Mouse (Mus musculus) myocyte (in vitro differentiated cells): ENCODE measurements around the gene Cirbp.

Experiments
- CEBPB ChIP-seq: IDR thresholded peaks from 2 replicates; pipeline ENCODE4 v1.6.1; 2011; ENCODE audit warnings: mild to moderate bottlenecking, moderate library complexity; ENCODE audit not compliant: poor library complexity, insufficient read depth, severe bottlenecking
- E2F4 ChIP-seq: IDR thresholded peaks from one replicate; pipeline ENCODE4 v1.6.1; 2011; ENCODE audit warnings: mild to moderate bottlenecking, control low read depth, moderate library complexity; ENCODE audit not compliant: insufficient read depth
- MAX ChIP-seq: IDR thresholded peaks from one replicate; pipeline ENCODE4 v1.6.1; 2011; ENCODE audit warnings: low read depth, mild to moderate bottlenecking, control low read depth
- MYOD1 ChIP-seq, 3 experiments: IDR thresholded peaks; one replicate each; pipeline ENCODE4 v1.6.1; 2011; ENCODE audit warnings: control low read depth in 2 of 3, low read depth in 2 of 3, mild to moderate bottlenecking in 2 of 3, moderate library complexity in 1 of 3; ENCODE audit not compliant: insufficient read length in 2 of 3, control insufficient read depth in 1 of 3
- POLR2A ChIP-seq: IDR thresholded peaks from one replicate; pipeline ENCODE4 v1.6.1; 2011; ENCODE audit warnings: low read depth, mild to moderate bottlenecking, control low read depth, moderate library complexity; ENCODE audit not compliant: insufficient read length
- POLR2AphosphoS2 ChIP-seq: IDR thresholded peaks from one replicate; pipeline ENCODE4 v1.6.1; 2011; ENCODE audit warnings: low read depth, control low read depth; ENCODE audit not compliant: insufficient read length
- TCF12 ChIP-seq: IDR thresholded peaks from one replicate; pipeline ENCODE4 v1.6.1; 2011; ENCODE audit warnings: mild to moderate bottlenecking, control low read depth; ENCODE audit not compliant: poor library complexity, insufficient read depth, severe bottlenecking

- TF ChIP-seq MAX = no peak
- no peak for TF ChIP-seq POLR2A
- no peak for TF ChIP-seq MYOD1 (IDR thresholded peaks at IDR 0.05; ENCODE audit: control insufficient read depth in 1 of 3, insufficient read length in 2 of 3, low read depth in 2 of 3)
- TF ChIP-seq CEBPB = no peak
- no peak for TF ChIP-seq TCF12
- TF ChIP-seq POLR2AphosphoS2 = no peak
- TF ChIP-seq E2F4 = no peak
These were observed 3.3 kb downstream of the Cirbp start for GRCm38 (mm10) chr10:80169070-80169469.
